Mouse (Mus musculus) ZHBTc4 (cell line): ENCODE measurements around the gene Casc4.
"Not testable (repeated sequence)": the region's sequence is repeated elsewhere in the genome, so short reads cannot be mapped to it uniquely, and the experiment has no call there.

Experiments used
- DNase-seq: peaks from one replicate; pipeline ENCODE4 v3.0.0-alpha.2; 2011; ENCODE audit warnings: low read depth, low spot score

Casc4 gene

DNA sequence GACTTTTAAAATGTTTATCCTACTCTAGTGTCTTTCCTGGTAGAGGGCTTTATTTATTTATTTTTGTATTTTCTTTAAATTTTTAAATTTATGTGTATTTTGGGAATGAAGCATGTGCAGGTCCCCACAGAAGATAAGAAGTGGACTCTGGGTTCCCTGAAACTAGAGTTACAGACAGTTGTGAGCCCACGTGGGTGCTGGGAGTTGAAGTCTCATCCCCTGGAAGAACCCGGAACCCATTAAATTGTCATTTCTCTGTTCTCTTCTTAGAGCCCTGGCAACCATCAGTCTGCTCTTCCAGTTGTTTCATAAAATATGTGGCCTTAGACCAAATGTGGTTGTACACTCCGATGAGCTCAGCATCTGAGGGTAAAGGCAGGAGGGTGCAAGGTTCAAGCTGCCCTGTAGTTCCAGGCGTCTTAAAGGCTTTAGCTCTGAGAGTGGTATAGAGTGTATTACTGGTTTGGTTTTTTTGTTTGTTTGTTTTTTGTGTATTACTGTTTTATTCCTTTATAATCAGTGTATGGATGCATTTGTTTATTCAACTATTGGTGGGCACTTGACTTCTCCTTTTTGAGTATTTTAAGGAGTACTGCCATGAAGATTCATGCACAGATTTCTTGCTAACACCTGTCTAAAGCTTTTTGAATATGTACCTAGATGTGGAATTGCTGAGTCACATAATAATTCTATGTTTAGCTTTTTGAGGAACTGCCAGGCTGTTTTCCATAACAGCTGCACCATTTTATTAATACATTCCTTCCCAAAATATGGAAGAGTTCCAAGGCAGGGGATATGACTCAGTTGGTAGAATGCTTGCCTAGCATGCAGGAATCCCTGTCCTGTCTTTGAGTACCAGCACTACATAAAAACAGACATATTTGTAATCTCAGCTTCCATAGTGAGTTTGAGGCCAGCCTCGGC is 49.5 kb downstream of the Casc4 start:
- DNase-seq, result no peak

GRCm38 (mm10) chr2:121937624-121938023 is 70.9 kb downstream of the Casc4 start:
- DNase-seq, result not testable (repeated sequence)

- DNase-seq, result no peak
Measured at GRCm38 (mm10) chr2:121943364-121943763, 76.6 kb downstream of the Casc4 start.

GRCm38 (mm10) chr2:121954971-121955656 is 88.3 kb downstream of the Casc4 start:
- DNase-seq, result peak; percentile 46

GRCm38 (mm10) chr2:121955765-121956223 is 89.0 kb downstream of the Casc4 start, which contains the start of the genes Ctdspl2 and Mageb3:
Ctdspl2 (plus strand) TSS chr2:121956001.
Mageb3 (minus strand) TSS chr2:121956092.
- DNase-seq, result peak; percentile 99

GRCm38 (mm10) chr2:121956224-121957018 is 89.7 kb downstream of the Casc4 start:
- DNase-seq, result peak; percentile 98

- DNase-seq, result no peak
Measured at GRCm38 (mm10) chr2:121957216-121957792, 90.5 kb downstream of the Casc4 start.
